9 mouse cellular contexts compared by ENCODE assay signal in genomic region chr17:12170791-12171497, GRCm38 (mm10). TPM values are rescaled to one million over a fixed set of nuclear protein-coding genes. Genes with fewer than 3 reads are reported as not detected.
DNase-seq lines count a peak whose midpoint lies in the region; ATAC-seq and TF ChIP-seq lines count a peak whose summit lies in the region.
"Had no signal": no experiment of that assay in that cellular context is flagged by ENCODE, and none has a peak within 500 bp of the region (broad histone marks: within the 10 kb centered on the region; RNA-seq: fewer than 3 reads in every experiment).

No protein-coding gene starts in this region.

- peaks cover 30% of the 10 kb centered on the region for H3K4me1 ChIP-seq in limb, embryonic 15.5 days

- no peak overlapping the region for H3K4me2 ChIP-seq in limb, embryonic 15.5 days
- peak overlapping the region; percentile 42 for H3K4me2 ChIP-seq in myocyte (ENCODE audit: low read depth)

- peaks cover 10% of the 10 kb centered on the region for H3K79me2 ChIP-seq in myocyte (ENCODE audit: control insufficient read depth, insufficient read depth)

- no peak overlapping the region for H3K4me3 ChIP-seq in limb, embryonic 15.5 days
- no peak overlapping the region for H3K4me3 ChIP-seq in myocyte

- H3K9ac ChIP-seq in limb, embryonic 15.5 days = no peak overlapping the region

- peak overlapping the region; percentile 13; the same call in 1 of the 2 replicates for H3K27ac ChIP-seq in limb, embryonic 15.5 days

- DNase-seq in gastrocnemius, adult 8-10 months (ENCODE audit: low spot score in 2 of 2) = peak; percentile 27 to 32
- DNase-seq in gastrocnemius, postnatal 10 days = no peak
- peak; percentile 81 to 83 for DNase-seq in heart, adult 9 months (ENCODE audit: low spot score in 2 of 2)
- DNase-seq in T-cell, adult 2 months (ENCODE audit: low spot score) = no peak
- no peak for DNase-seq in left cerebral cortex, adult 11 months (ENCODE audit: low spot score)

- no peak for TF ChIP-seq POLR2A in myocyte (IDR thresholded peaks at IDR 0.05; ENCODE audit: insufficient read length, low read depth)

- H3K9me3 ChIP-seq in limb, embryonic 15.5 days = no peaks in the 10 kb centered on the region

- peaks cover 7% of the 10 kb centered on the region; the same call in 1 of the 2 replicates for H3K36me3 ChIP-seq in limb, embryonic 15.5 days
- H3K36me3 ChIP-seq in myocyte (ENCODE audit: control insufficient read depth, insufficient read depth) = no peaks in the 10 kb centered on the region

- no peak for ATAC-seq in limb, embryonic 15.5 days (ENCODE audit: insufficient number of reproducible peaks, low FRiP score, low TSS enrichment, low read depth)
- no peak for ATAC-seq in megakaryocyte-erythroid progenitor cell, adult 5-6 weeks (replicated peaks; ENCODE audit: low FRiP score, low TSS enrichment, poor library complexity, severe bottlenecking)
- ATAC-seq: forebrain, embryonic 14.5 days had no signal

- H3K27me3 ChIP-seq in limb, embryonic 15.5 days = no peaks in the 10 kb centered on the region
- no peaks in the 10 kb centered on the region for H3K27me3 ChIP-seq in myocyte (ENCODE audit: control insufficient read depth, insufficient read depth, insufficient read length)

- H3ac ChIP-seq in myocyte (ENCODE audit: control insufficient read depth, insufficient read length) = no peak overlapping the region

- WGBS in limb, embryonic 15.5 days = 46% methylated on average over 7 of the region's 7 CpGs

TF ChIP-seq in myocyte, 11 proteins besides CTCF, POLR2A, EP300 and RAD21:
- TF ChIP-seq MYOG (IDR thresholded peaks at IDR 0.05; ENCODE audit: control insufficient read depth in 1 of 3, insufficient read depth in 1 of 3, insufficient read length in 2 of 3, low read depth in 2 of 3) = no peak
- no peak for TF ChIP-seq SRF (IDR thresholded peaks at IDR 0.05; ENCODE audit: control insufficient read depth, insufficient read length, low read depth)
- TF ChIP-seq CEBPB (IDR thresholded peaks at IDR 0.05; ENCODE audit: insufficient read depth, poor library complexity, severe bottlenecking) = no peak
- no peak for TF ChIP-seq TCF3 (IDR thresholded peaks at IDR 0.05; ENCODE audit: insufficient read length, low read depth)
- TF ChIP-seq USF1 (IDR thresholded peaks at IDR 0.05; ENCODE audit: low read depth) = peak; percentile 62

RNA-seq across cellular contexts. Expression of gene Agpat4, which starts 52.4 kb away (rescaled TPM):
- total RNA-seq in gastrocnemius, adult 8-10 months (2022) = 1 to 10 TPM; 1.5 to 1.9 (median 1.8) TPM
- total RNA-seq in gastrocnemius, postnatal 10 days (2021) = 1 to 10 TPM; 5.7 to 7.7 TPM
- 56.0 and 57.7 TPM in 2 replicates for polyA plus RNA-seq in limb, embryonic 15.5 days (2015; fragmentation: Nextera tagmentation; extraction: Ambion mirVana)
- polyA plus RNA-seq in myocyte (2012; fragmentation: generic; extraction: Trizol) = 35.8 TPM
- total RNA-seq in megakaryocyte-erythroid progenitor cell, adult 5-6 weeks (2014; fragmentation: Nextera tagmentation) = 9.0 and 12.7 TPM in 2 replicates
- total RNA-seq in megakaryocyte-erythroid progenitor cell, adult 5-6 weeks (2017) = 4.3 and 6.8 TPM in 2 replicates

Comparison
In these comparisons a context has a peak if more than half of its experiments do, and no peak if none do; other contexts are left out.
1. DNase-seq: peak in gastrocnemius, adult 8-10 months (2 of 2) and heart, adult 9 months (2 of 2); none in gastrocnemius, postnatal 10 days (single experiment), T-cell, adult 2 months (single experiment) and left cerebral cortex, adult 11 months (single experiment).